Mouse (Mus musculus) thymus, adult 2 months (tissue): ENCODE results near the gene Ppfibp2. TPM values are rescaled to one million over a fixed set of nuclear protein-coding genes. Genes with fewer than 3 reads are reported as not detected.

Experiments used
- DNase-seq: peaks from one replicate; pipeline ENCODE4 v3.0.0; 2021
- H3K27ac ChIP-seq: fragments of 200-500 bp; 2 replicates; pipeline ENCODE4 v1.5.1; 2012; ENCODE audit warnings: low read length, control low read depth; ENCODE audit not compliant: control insufficient read depth, insufficient read depth
- H3K27me3 ChIP-seq: fragments of 200-500 bp; 2 replicates; pipeline ENCODE4 v1.6.1; 2012; ENCODE audit warnings: mild to moderate bottlenecking, low read length, moderate library complexity, mixed read lengths; ENCODE audit not compliant: control insufficient read depth, insufficient read depth
- H3K36me3 ChIP-seq: fragments of 200-500 bp; 2 replicates; pipeline ENCODE4 v1.6.1; 2012; ENCODE audit warnings: mild to moderate bottlenecking, low read length, moderate library complexity; ENCODE audit not compliant: control insufficient read depth, insufficient read depth
- H3K4me1 ChIP-seq: fragments of 200-500 bp; replicated peaks from 2 replicates; pipeline ENCODE4 v1.6.1; 2012; ENCODE audit warnings: low read length; ENCODE audit not compliant: control insufficient read depth, insufficient read depth
- H3K4me3 ChIP-seq: fragments of 200-500 bp; 2 replicates; pipeline ENCODE4 v1.5.1; 2012; ENCODE audit warnings: mild to moderate bottlenecking, low read length, control low read depth, moderate library complexity; ENCODE audit not compliant: control insufficient read depth, insufficient read depth
- CTCF ChIP-seq: fragments of 200-500 bp; IDR thresholded peaks from 2 replicates; pipeline ENCODE4 v1.5.1; 2012; ENCODE audit warnings: mild to moderate bottlenecking, control low read depth, low read length, moderate library complexity, borderline replicate concordance; ENCODE audit not compliant: control insufficient read depth, poor library complexity, insufficient read depth; ENCODE audit errors: extremely low read depth
- POLR2A ChIP-seq: fragments of 200-500 bp; IDR thresholded peaks from 2 replicates; pipeline ENCODE4 v1.6.1; 2012; ENCODE audit warnings: mild to moderate bottlenecking, low read length, control low read depth, moderate library complexity; ENCODE audit not compliant: control insufficient read depth, poor library complexity, insufficient read depth; ENCODE audit errors: extremely low read depth
- WGBS: fragments of 180-500 bp; shearing (Covaris S2); methylation state at CpG from one replicate; pipeline ENCODE4 v1.1.7; 2018; 5-methylcytosine and 5-hydroxymethylcytosine counted together
- polyA plus RNA-seq: library from polyadenylated mRNA; depleted of rRNA; stranded (reverse); fragments of >200 nt; gene quantifications from 2 replicates; pipeline ENCODE4 v1.2.3, GENCODE M21; 2012

Ppfibp2 gene
- polyA plus RNA-seq, 1 experiment = 5.6 TPM

- no peaks in the 10 kb centered on the region for H3K36me3 ChIP-seq
- peaks cover 8% of the 10 kb centered on the region for H3K4me1 ChIP-seq
- WGBS = 26% methylated on average over 13 of the region's 13 CpGs
- 0 out of 2 replicates have a peak, but pooled peaks cover 3% of the 10 kb centered on the region for H3K27me3 ChIP-seq
- peak overlapping the region; percentile 48; the same call in 1 of the 2 replicates for H3K4me3 ChIP-seq
- no peak for DNase-seq
- no peak overlapping the region for H3K27ac ChIP-seq
- TF ChIP-seq CTCF (no peak), POLR2A (no peak)
Measured at GRCm38 (mm10) chr7:107595426-107595825, 419 bp downstream of the Ppfibp2 start.

- Histone ChIP-seq H3K27me3 (0 out of 2 replicates have a peak, but pooled peaks cover 3% of the 10 kb centered on the region), H3K36me3 (no peaks in the 10 kb centered on the region), H3K27ac (no peak overlapping the region), H3K4me1 (peaks cover 8% of the 10 kb centered on the region), H3K4me3 (no peak overlapping the region)
- TF ChIP-seq POLR2A (no peak), CTCF (no peak)
- no peak for DNase-seq
Measured at GRCm38 (mm10) chr7:107596753-107597152, 1.7 kb downstream of the Ppfibp2 start.

- Histone ChIP-seq H3K4me1 (peaks cover 8% of the 10 kb centered on the region), H3K27ac (no peak overlapping the region), H3K27me3 (0 out of 2 replicates have a peak, but pooled peaks cover 3% of the 10 kb centered on the region), H3K4me3 (no peak overlapping the region), H3K36me3 (no peaks in the 10 kb centered on the region)
- WGBS = 97% methylated on average over 3 of the region's 3 CpGs
- no peak for TF ChIP-seq POLR2A
- no peak for TF ChIP-seq CTCF
- DNase-seq = no peak
Measured at GRCm38 (mm10) chr7:107597956-107598355, 2.9 kb downstream of the Ppfibp2 start.

- Histone ChIP-seq H3K4me1 (no peaks in the 10 kb centered on the region), H3K4me3 (no peak overlapping the region), H3K27me3 (0 out of 2 replicates have a peak, but pooled peaks cover under 1% of the 10 kb centered on the region), H3K27ac (no peak overlapping the region), H3K36me3 (no peaks in the 10 kb centered on the region)
- no peak for DNase-seq
- TF ChIP-seq POLR2A (no peak), CTCF (no peak)
- WGBS = 95% methylated on average over 5 of the region's 5 CpGs
Measured at GRCm38 (mm10) chr7:107600651-107601050, 5.6 kb downstream of the Ppfibp2 start.

GRCm38 (mm10) chr7:107602505-107602904 lies 7.5 kb downstream of the Ppfibp2 start:
- no peak overlapping the region for H3K27ac ChIP-seq
- H3K27me3 ChIP-seq = no peaks in the 10 kb centered on the region
- no peak for DNase-seq
- H3K4me3 ChIP-seq = no peak overlapping the region
- no peak for TF ChIP-seq CTCF
- TF ChIP-seq POLR2A = no peak
- 95% methylated on average over 4 of the region's 4 CpGs for WGBS
- H3K36me3 ChIP-seq = no peaks in the 10 kb centered on the region
- H3K4me1 ChIP-seq = no peaks in the 10 kb centered on the region

GRCm38 (mm10) chr7:107602913-107603312 lies 7.9 kb downstream of the Ppfibp2 start:
- WGBS = 91% methylated on average over 6 of the region's 6 CpGs
- no peaks in the 10 kb centered on the region for H3K4me1 ChIP-seq
- H3K27me3 ChIP-seq = no peaks in the 10 kb centered on the region
- no peak for TF ChIP-seq CTCF
- TF ChIP-seq POLR2A = no peak
- H3K36me3 ChIP-seq = no peaks in the 10 kb centered on the region
- no peak overlapping the region for H3K4me3 ChIP-seq
- no peak overlapping the region for H3K27ac ChIP-seq
- DNase-seq = no peak

- no peak for DNase-seq
- Histone ChIP-seq H3K36me3 (no peaks in the 10 kb centered on the region), H3K4me1 (no peaks in the 10 kb centered on the region), H3K27ac (no peak overlapping the region), H3K27me3 (no peaks in the 10 kb centered on the region), H3K4me3 (no peak overlapping the region)
- WGBS = 78% methylated on average over 1 of the region's 1 CpGs
- TF ChIP-seq POLR2A = no peak
- TF ChIP-seq CTCF = no peak
Measured at GRCm38 (mm10) chr7:107607766-107608165, 12.8 kb downstream of the Ppfibp2 start.
